Mouse (Mus musculus) cortical plate, adult 2 months (tissue): ENCODE results near the gene BC004004.

Source experiments
- CTCF ChIP-seq: fragments of 200-500 bp; IDR thresholded peaks from 2 replicates; pipeline ENCODE4 v1.5.1; 2011; ENCODE audit warnings: mild to moderate bottlenecking, control low read depth, low read length; ENCODE audit not compliant: insufficient read depth; ENCODE audit errors: extremely low read depth
- POLR2A ChIP-seq: fragments of 200-500 bp; IDR thresholded peaks from 2 replicates; pipeline ENCODE4 v1.6.1; 2011; ENCODE audit warnings: mild to moderate bottlenecking, low read length, control low read depth; ENCODE audit not compliant: insufficient read depth; ENCODE audit errors: extremely low read depth

GRCm38 (mm10) chr17:29258921-29259320 lies 9.7 kb upstream of the BC004004 start:
- TF ChIP-seq CTCF (no peak), POLR2A (no peak)
